Mouse (Mus musculus) lung, adult 2 months (tissue): ENCODE results near the gene Fgr. TPM values are rescaled to one million over a fixed set of nuclear protein-coding genes. Genes with fewer than 3 reads are reported as not detected.
"Not testable (repeated sequence)": the region's sequence is repeated elsewhere in the genome, so short reads cannot be mapped to it uniquely, and the experiment has no call there.

ENCODE experiments used
- DNase-seq: peaks from one replicate; pipeline ENCODE4 v3.0.0; 2022
- H3K4me1 ChIP-seq: fragments of 200-500 bp; 2 replicates; pipeline ENCODE4 v1.6.1; 2011; ENCODE audit warnings: low read length; ENCODE audit not compliant: control insufficient read depth, insufficient read depth
- H3K4me3 ChIP-seq: fragments of 200-500 bp; replicated peaks from 2 replicates; pipeline ENCODE3; 2011; ENCODE audit warnings: low read depth, mild to moderate bottlenecking, control low read depth, low read length; ENCODE audit errors: extremely low read depth
- CTCF ChIP-seq: fragments of 200-500 bp; IDR thresholded peaks from 2 replicates; pipeline ENCODE4 v1.5.1; 2011; ENCODE audit warnings: mild to moderate bottlenecking, low read length, control low read depth; ENCODE audit not compliant: insufficient read depth
- POLR2A ChIP-seq: fragments of 200-500 bp; IDR thresholded peaks from 2 replicates; pipeline ENCODE4 v1.6.1; 2011; ENCODE audit warnings: low read depth, mild to moderate bottlenecking, control low read depth, low read length, borderline replicate concordance; ENCODE audit errors: extremely low read depth
- WGBS: fragments of 180-500 bp; shearing (Covaris S2); methylation state at CpG from one replicate; pipeline ENCODE4 v1.1.7; 2018; 5-methylcytosine and 5-hydroxymethylcytosine counted together
- polyA plus RNA-seq: library from polyadenylated mRNA; depleted of rRNA; stranded (reverse); fragments of >200 nt; gene quantifications from 2 replicates; pipeline ENCODE4 v1.2.3, GENCODE M21; 2012

Gene Fgr
- polyA plus RNA-seq, 1 experiment: 19.1 TPM

GRCm38 (mm10) chr4:132982999-132983398 lies 9.1 kb downstream of the Fgr start:
- WGBS: 31% methylated on average over 6 of the region's 6 CpGs
- DNase-seq: no peak
- Histone ChIP-seq H3K4me3 (no peak overlapping the region), H3K4me1 (no peaks in the 10 kb centered on the region)
- TF ChIP-seq POLR2A (no peak), CTCF (no peak)

- DNase-seq: no peak
- H3K4me1 ChIP-seq: no peaks in the 10 kb centered on the region
- H3K4me3 ChIP-seq: no peak overlapping the region
- TF ChIP-seq POLR2A (no peak), CTCF (no peak)
- 75% methylated on average over 7 of the region's 7 CpGs for WGBS
Measured at GRCm38 (mm10) chr4:132983664-132984512, 10.0 kb downstream of the Fgr start.

- 89% methylated on average over 6 of the region's 6 CpGs for WGBS
Measured at GRCm38 (mm10) chr4:132988581-132989355, 14.9 kb downstream of the Fgr start.

GRCm38 (mm10) chr4:132993553-132993952 lies 19.7 kb downstream of the Fgr start:
- no peak for DNase-seq
- Histone ChIP-seq H3K4me3 (no peak overlapping the region), H3K4me1 (no peaks in the 10 kb centered on the region)
- TF ChIP-seq POLR2A (no peak), CTCF (no peak)
- WGBS: 72% methylated on average over 4 of the region's 4 CpGs

More at GRCm38 (mm10) chr4:132988581-132989355, 14.9 kb downstream of the Fgr start:
- no peaks in the 10 kb centered on the region for H3K4me1 ChIP-seq
- TF ChIP-seq CTCF (no peak), POLR2A (no peak)
- no peak for DNase-seq
- no peak overlapping the region for H3K4me3 ChIP-seq

- Histone ChIP-seq H3K4me3 (no peak overlapping the region), H3K4me1 (no peaks in the 10 kb centered on the region)
- DNase-seq: no peak
- WGBS: 45% methylated on average over 14 of the region's 14 CpGs
- TF ChIP-seq CTCF (no peak), POLR2A (no peak)
Measured at GRCm38 (mm10) chr4:132997469-132998237, 23.8 kb downstream of the Fgr start.

- Histone ChIP-seq H3K4me3 (no peak overlapping the region), H3K4me1 (no peaks in the 10 kb centered on the region)
- WGBS: 22% methylated on average over 10 of the region's 10 CpGs
- no peak for TF ChIP-seq CTCF
- no peak for DNase-seq
Measured at GRCm38 (mm10) chr4:133002896-133003295, 29.0 kb downstream of the Fgr start.

DNA sequence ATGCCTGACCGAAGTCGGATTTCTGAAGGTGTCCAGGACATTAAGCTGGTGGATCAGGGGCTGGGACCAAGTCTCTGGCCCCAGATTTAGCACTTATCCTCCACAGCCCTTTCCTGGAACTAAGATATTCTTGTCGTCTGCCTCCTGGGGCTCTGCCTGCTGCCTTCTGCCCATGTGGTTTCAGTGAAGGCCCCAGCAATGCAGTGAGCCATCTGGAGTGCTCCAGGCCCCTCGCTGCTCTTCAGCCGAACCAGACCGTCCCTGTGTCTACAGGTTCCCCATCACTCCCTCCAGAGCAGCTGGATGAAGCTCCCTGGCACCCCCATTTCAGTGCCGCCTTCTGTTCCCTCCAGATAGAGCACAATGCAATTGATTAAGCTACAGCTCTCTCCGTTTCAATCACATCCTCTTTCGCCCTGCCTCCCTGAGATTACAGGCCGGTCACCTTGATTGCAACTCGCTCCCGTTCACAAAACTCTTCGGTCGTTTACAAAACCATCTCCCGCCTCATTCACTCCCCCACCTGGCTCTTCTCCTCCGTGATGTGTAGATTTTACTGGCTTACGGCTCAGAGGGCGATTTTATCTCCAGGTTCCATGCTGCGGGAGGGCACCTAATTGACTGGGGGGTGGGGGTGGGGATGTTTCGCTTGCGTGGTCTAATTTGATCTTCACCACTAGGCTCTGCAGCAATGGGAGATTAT lies 29.6 kb downstream of the Fgr start:
- DNase-seq: no peak
- TF ChIP-seq CTCF (no peak), POLR2A (no peak)
- Histone ChIP-seq H3K4me3 (no peak overlapping the region), H3K4me1 (no peaks in the 10 kb centered on the region)
- 72% methylated on average over 21 of the region's 21 CpGs for WGBS

- TF ChIP-seq POLR2A: no peak
- peak; percentile 98 for TF ChIP-seq CTCF
- DNase-seq: peak; percentile 68
Measured at GRCm38 (mm10) chr4:133005233-133005632, 31.3 kb downstream of the Fgr start.

DNA sequence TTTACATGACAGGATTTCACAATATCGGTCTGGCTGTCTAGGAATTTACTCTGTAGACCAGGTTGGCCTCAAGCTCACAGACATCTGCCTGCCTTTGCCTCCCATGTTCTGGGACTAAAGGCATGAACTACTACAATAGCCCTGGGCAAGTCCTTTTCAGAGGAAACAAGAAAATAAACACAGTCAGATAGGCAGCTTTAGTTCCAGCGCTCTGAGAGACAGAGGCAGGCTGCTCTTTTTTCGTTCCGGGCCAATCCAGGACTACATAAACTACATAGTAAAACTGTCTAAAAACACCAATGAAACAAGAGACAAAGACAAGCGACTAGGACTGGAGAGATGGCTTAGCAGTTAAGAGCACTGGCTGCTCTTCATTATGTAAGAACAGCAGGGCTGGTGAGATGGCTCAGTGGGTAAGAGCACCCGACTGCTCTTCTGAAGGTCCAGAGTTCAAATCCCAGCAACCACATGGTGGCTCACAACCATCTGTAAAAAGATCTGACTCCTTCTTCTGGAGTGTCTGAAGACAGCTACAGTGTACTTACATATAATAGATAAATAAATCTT lies 32.1 kb downstream of the Fgr start:
- H3K4me3 ChIP-seq, DNase-seq, H3K4me1 ChIP-seq: not testable (repeated sequence)
- 45% methylated on average over 6 of the region's 6 CpGs for WGBS

More at GRCm38 (mm10) chr4:133005233-133005632, 31.3 kb downstream of the Fgr start:
- WGBS: 9% methylated on average over 3 of the region's 3 CpGs
- no peak overlapping the region for H3K4me3 ChIP-seq
- no peaks in the 10 kb centered on the region for H3K4me1 ChIP-seq
